Mouse (Mus musculus) neural tube, embryonic 10.5 days (tissue): Measurements from ENCODE around the gene Mcm3ap.

Experiments used
- DNase-seq: peaks from one replicate; pipeline ENCODE4 v3.0.0-alpha.2; 2017; ENCODE audit warnings: low spot score; ENCODE audit errors: extremely low spot score

Mcm3ap gene

GRCm38 (mm10) chr10:76468203-76469162 lies at the start of gene Mcm3ap, which contains the start of gene Ybey:
Gene Mcm3ap, plus strand, starts transcription at chr10:76468927.
Gene Ybey, minus strand, starts transcription at chr10:76469114.
- peak; percentile 95 for DNase-seq

GRCm38 (mm10) chr10:76425674-76426073 lies 43.1 kb upstream of the Mcm3ap start:
- DNase-seq: no peak

GRCm38 (mm10) chr10:76433925-76434324 lies 34.8 kb upstream of the Mcm3ap start:
- DNase-seq: no peak

GRCm38 (mm10) chr10:76439107-76439890 lies 29.4 kb upstream of the Mcm3ap start:
- no peak for DNase-seq

- DNase-seq: no peak
Observed at GRCm38 (mm10) chr10:76440281-76440680, 28.4 kb upstream of the Mcm3ap start, which contains the start of gene AC141477.1. Gene AC141477.1, minus strand, starts transcription at chr10:76440444.

- DNase-seq: peak; percentile 94
Observed at GRCm38 (mm10) chr10:76442178-76443088, 26.3 kb upstream of the Mcm3ap start, which contains the start of gene Pcnt. Gene Pcnt, minus strand, starts transcription at chr10:76442786.

GRCm38 (mm10) chr10:76445996-76446681 lies 22.6 kb upstream of the Mcm3ap start:
- DNase-seq: no peak

GRCm38 (mm10) chr10:76447406-76448229 lies 21.1 kb upstream of the Mcm3ap start:
- no peak for DNase-seq

- DNase-seq: no peak
Observed at GRCm38 (mm10) chr10:76448851-76449250, 19.9 kb upstream of the Mcm3ap start, which contains the start of gene 2610028H24Rik. Gene 2610028H24Rik, plus strand, starts transcription at chr10:76449081.

- DNase-seq: peak; percentile 43
Observed at GRCm38 (mm10) chr10:76455289-76455688, 13.4 kb upstream of the Mcm3ap start.

- no peak for DNase-seq
Observed at GRCm38 (mm10) chr10:76461255-76461654, 7.5 kb upstream of the Mcm3ap start.

- DNase-seq: no peak
Observed at GRCm38 (mm10) chr10:76462312-76462711, 6.4 kb upstream of the Mcm3ap start.

- no peak for DNase-seq
Observed at GRCm38 (mm10) chr10:76462721-76463120, 6.0 kb upstream of the Mcm3ap start.

- no peak for DNase-seq
Observed at GRCm38 (mm10) chr10:76473759-76474158, 5.0 kb downstream of the Mcm3ap start.

GRCm38 (mm10) chr10:76480851-76481250 lies 12.1 kb downstream of the Mcm3ap start:
- DNase-seq: no peak

- no peak for DNase-seq
Observed at GRCm38 (mm10) chr10:76481480-76481879, 12.8 kb downstream of the Mcm3ap start.

GRCm38 (mm10) chr10:76486302-76486701 lies 17.6 kb downstream of the Mcm3ap start:
- DNase-seq: no peak

GRCm38 (mm10) chr10:76488265-76488664 lies 19.5 kb downstream of the Mcm3ap start:
- DNase-seq: no peak

GRCm38 (mm10) chr10:76489205-76489604 lies 20.5 kb downstream of the Mcm3ap start:
- DNase-seq: no peak
